Mouse (Mus musculus): ENCODE measurements around the gene Slc4a4. TPM values are rescaled to one million over a fixed set of nuclear protein-coding genes. Genes with fewer than 3 reads are reported as not detected.

Gene Slc4a4
- polyA plus RNA-seq, 1 experiment from 2014 or later = 2.2 TPM

GRCm38 (mm10) chr5:89277049-89277448, 390.4 kb downstream of the Slc4a4 start:
- Histone ChIP-seq H3K4me1 (no peaks in the 10 kb centered on the region), H3K36me3 (no peaks in the 10 kb centered on the region), H3K9me3 (replicated peaks) (no peaks in the 10 kb centered on the region), H3K27ac (no peak overlapping the region), H3K4me3 (no peak overlapping the region), H3K27me3 (ENCODE audit: low read depth, poor library complexity, severe bottlenecking) (no peaks in the 10 kb centered on the region)
- DNase-seq (ENCODE audit: low spot score) = no peak
- 85% methylated on average over 2 of the region's 2 CpGs for WGBS

- DNase-seq (ENCODE audit: low spot score) = no peak
- Histone ChIP-seq H3K27ac (no peak overlapping the region), H3K36me3 (no peaks in the 10 kb centered on the region), H3K4me1 (no peaks in the 10 kb centered on the region), H3K4me3 (no peak overlapping the region), H3K9me3 (replicated peaks) (no peaks in the 10 kb centered on the region), H3K27me3 (ENCODE audit: low read depth, poor library complexity, severe bottlenecking) (no peaks in the 10 kb centered on the region)
- WGBS = 87% methylated on average over 5 of the region's 5 CpGs
Observed at GRCm38 (mm10) chr5:89277616-89278015, 391.0 kb downstream of the Slc4a4 start.

- Histone ChIP-seq H3K27ac (no peak overlapping the region), H3K4me3 (no peak overlapping the region), H3K9me3 (replicated peaks) (no peaks in the 10 kb centered on the region), H3K27me3 (ENCODE audit: low read depth, poor library complexity, severe bottlenecking) (no peaks in the 10 kb centered on the region), H3K4me1 (no peaks in the 10 kb centered on the region), H3K36me3 (no peaks in the 10 kb centered on the region)
- no peak for DNase-seq (ENCODE audit: low spot score)
Observed at GRCm38 (mm10) chr5:89278309-89278708, 391.7 kb downstream of the Slc4a4 start.

- no peaks in the 10 kb centered on the region for H3K4me1 ChIP-seq
- 75% methylated on average over 3 of the region's 3 CpGs for WGBS
- no peak for DNase-seq (ENCODE audit: low spot score)
- H3K36me3 ChIP-seq = no peaks in the 10 kb centered on the region
- H3K27ac ChIP-seq = no peak overlapping the region
- no peaks in the 10 kb centered on the region for H3K9me3 ChIP-seq (replicated peaks)
- H3K4me3 ChIP-seq = no peak overlapping the region
- no peaks in the 10 kb centered on the region for H3K27me3 ChIP-seq (ENCODE audit: low read depth, poor library complexity, severe bottlenecking)
Observed at GRCm38 (mm10) chr5:89280312-89280863, 393.8 kb downstream of the Slc4a4 start.

Other genes starting within 250 kb of the Slc4a4 start
- 64.4 and 67.5 TPM in 2 replicates for gene Grsf1, start 210.6 kb upstream of the Slc4a4 start, polyA plus RNA-seq (2016; fragmentation: Nextera tagmentation; extraction: Ambion mirVana)
- gene Mob1b, start 166.0 kb upstream of the Slc4a4 start, polyA plus RNA-seq (2016; fragmentation: Nextera tagmentation; extraction: Ambion mirVana) = 11.8 and 12.3 TPM in 2 replicates
- 76.8 and 88.2 TPM in 2 replicates for gene Dck, start 121.8 kb upstream of the Slc4a4 start, polyA plus RNA-seq (2016; fragmentation: Nextera tagmentation; extraction: Ambion mirVana)